Mouse (Mus musculus): Measurements from ENCODE around the gene Akr1cl.

DNA sequence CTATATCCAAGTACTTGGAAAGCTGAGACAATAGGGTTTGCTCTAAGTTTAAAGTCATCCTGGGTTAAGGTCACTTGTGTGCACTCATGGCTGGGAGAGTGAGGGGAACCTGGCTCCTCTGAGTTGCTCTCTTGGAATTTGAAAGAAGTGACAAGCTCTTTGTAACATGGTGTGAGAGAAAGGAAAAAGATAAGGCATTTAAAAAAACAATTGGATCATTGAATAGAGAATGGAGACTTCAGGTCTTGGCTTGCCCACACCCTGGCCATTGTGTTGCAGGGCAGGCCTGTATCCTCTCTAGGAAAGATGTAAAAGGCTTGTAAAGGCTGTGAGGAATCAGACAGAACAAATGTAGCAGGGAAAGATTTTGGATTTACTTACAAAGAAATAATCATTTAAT is 35.3 kb upstream of the Akr1cl start:
- TF ChIP-seq POLR2A (IDR thresholded peaks at IDR 0.05; ENCODE audit: insufficient read depth, low read depth, low read length): no peak
- TF ChIP-seq CTCF (IDR thresholded peaks at IDR 0.05; ENCODE audit: insufficient read depth, low read depth, low read length): no peak
